In the genomic region with DNA sequence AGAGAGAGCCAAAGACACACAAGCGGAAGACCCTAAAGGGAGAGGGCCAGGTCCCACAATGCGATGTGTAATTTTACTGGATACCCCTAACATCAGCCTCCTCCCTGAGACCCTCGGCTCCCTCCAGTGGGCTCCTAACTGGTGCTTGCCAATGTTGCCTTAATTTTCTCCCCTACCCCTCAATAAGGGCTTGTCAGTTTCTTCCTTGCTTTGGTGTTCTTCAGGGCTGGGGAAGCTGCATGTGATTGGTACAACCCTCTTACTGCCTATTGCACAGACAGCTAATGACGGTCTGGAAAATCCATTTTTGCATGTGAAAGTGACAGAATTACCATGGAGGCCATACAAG, we compare ENCODE assay signal across 8 mouse cellular contexts. TPM values are rescaled to one million over a fixed set of nuclear protein-coding genes. Genes with fewer than 3 reads are reported as not detected.
A peak's percentile ranks its signal among the peaks of the same experiment; 100 is the strongest.
DNase-seq lines count a peak whose midpoint lies in the region; ATAC-seq and TF ChIP-seq lines count a peak whose summit lies in the region.

No protein-coding gene starts in this region.

- TF ChIP-seq POLR2A in limb, embryonic 14.5 days (IDR thresholded peaks at IDR 0.05; ENCODE audit: borderline replicate concordance, extremely low read depth, insufficient read depth, insufficient read length) = no peak

- 39% methylated on average over 4 of the region's 4 CpGs for WGBS in forebrain, embryonic 13.5 days
- 17% methylated on average over 4 of the region's 4 CpGs for WGBS in limb, embryonic 14.5 days
- 31% methylated on average over 4 of the region's 4 CpGs for WGBS in stomach, embryonic 14.5 days

- 0 out of 2 replicates have a peak overlapping the region, but pooled peaks have one; percentile 15 for H3K27ac ChIP-seq in forebrain, embryonic 13.5 days
- peak overlapping the region; percentile 62 for H3K27ac ChIP-seq in limb, embryonic 14.5 days (replicated peaks; ENCODE audit: low read depth, low read length)
- peak overlapping the region; percentile 3; the same call in 1 of the 2 replicates for H3K27ac ChIP-seq in stomach, embryonic 14.5 days (ENCODE audit: low read length)

- DNase-seq in limb, embryonic 14.5 days (ENCODE audit: low spot score) = no peak
- no peak for DNase-seq in thymus, adult 18-20 months
- DNase-seq in left cerebral cortex, postnatal 4 days = no peak

- H3K9ac ChIP-seq in forebrain, embryonic 13.5 days = peak overlapping the region; percentile 51
- H3K9ac ChIP-seq in limb, embryonic 14.5 days (ENCODE audit: low read depth, low read length, severe bottlenecking) = 0 out of 2 replicates have a peak overlapping the region, but pooled peaks have one; percentile 34
- no peak overlapping the region for H3K9ac ChIP-seq in stomach, embryonic 14.5 days (replicated peaks; ENCODE audit: low read depth, low read length)

- no peak for ATAC-seq in megakaryocyte, adult 5-6 weeks (ENCODE audit: poor library complexity, severe bottlenecking)
- ATAC-seq in forebrain, embryonic 13.5 days = no peak
- no peak for ATAC-seq in limb, embryonic 14.5 days (ENCODE audit: low FRiP score, low read depth)
- ATAC-seq in stomach, embryonic 14.5 days (ENCODE audit: insufficient number of reproducible peaks, insufficient read depth, low FRiP score, low read depth) = no peak
- no peak for ATAC-seq in megakaryocyte-erythroid progenitor cell, adult 5-6 weeks (replicated peaks; ENCODE audit: low FRiP score, low TSS enrichment, poor library complexity, severe bottlenecking)

- no peaks in the 10 kb centered on the region for H3K27me3 ChIP-seq in megakaryocyte, embryonic 14.5 days (replicated peaks)
- H3K27me3 ChIP-seq in forebrain, embryonic 13.5 days = no peaks in the 10 kb centered on the region
- H3K27me3 ChIP-seq in limb, embryonic 14.5 days (ENCODE audit: control insufficient read depth, insufficient read depth, low read length) = no peaks in the 10 kb centered on the region
- H3K27me3 ChIP-seq in stomach, embryonic 14.5 days (ENCODE audit: control insufficient read depth, insufficient read depth, low read length) = no peaks in the 10 kb centered on the region

- no peaks in the 10 kb centered on the region for H3K9me3 ChIP-seq in megakaryocyte, embryonic 14.5 days
- no peaks in the 10 kb centered on the region for H3K9me3 ChIP-seq in forebrain, embryonic 13.5 days (replicated peaks)
- no peaks in the 10 kb centered on the region for H3K9me3 ChIP-seq in limb, embryonic 14.5 days (ENCODE audit: control insufficient read depth, low read length)
- H3K9me3 ChIP-seq in stomach, embryonic 14.5 days (ENCODE audit: control insufficient read depth, low read depth, low read length) = no peaks in the 10 kb centered on the region

- peak overlapping the region; percentile 96 for H3K4me3 ChIP-seq in megakaryocyte, embryonic 14.5 days (replicated peaks)
- H3K4me3 ChIP-seq in forebrain, embryonic 13.5 days = peak overlapping the region; percentile 24
- peak overlapping the region; percentile 76 for H3K4me3 ChIP-seq in limb, embryonic 14.5 days (replicated peaks; ENCODE audit: low read length)
- no peak overlapping the region for H3K4me3 ChIP-seq in stomach, embryonic 14.5 days (ENCODE audit: low read depth, low read length)

- peak overlapping the region; percentile 96 for H3K4me2 ChIP-seq in forebrain, embryonic 13.5 days
- H3K4me2 ChIP-seq in limb, embryonic 14.5 days (replicated peaks; ENCODE audit: low read depth, low read length, severe bottlenecking) = peak overlapping the region; percentile 90
- H3K4me2 ChIP-seq in stomach, embryonic 14.5 days (replicated peaks; ENCODE audit: low read depth, low read length) = peak overlapping the region; percentile 93

- peaks cover 84% of the 10 kb centered on the region for H3K4me1 ChIP-seq in megakaryocyte, embryonic 14.5 days
- peaks cover 66% of the 10 kb centered on the region for H3K4me1 ChIP-seq in forebrain, embryonic 13.5 days
- peaks cover 61% of the 10 kb centered on the region for H3K4me1 ChIP-seq in limb, embryonic 14.5 days (ENCODE audit: control insufficient read depth, insufficient read depth, low read length)
- H3K4me1 ChIP-seq in stomach, embryonic 14.5 days (ENCODE audit: control insufficient read depth, insufficient read depth, low read length) = peaks cover 30% of the 10 kb centered on the region

- intact Hi-C loops in left cerebral cortex, postnatal 4 days (cut with DNase I) = loop anchor here (5.0 kb wide), 1 partner anchor 34 kb away; no protein-coding TSS in a partner anchor

- peaks cover 11% of the 10 kb centered on the region for H3K36me3 ChIP-seq in megakaryocyte, embryonic 14.5 days (replicated peaks; ENCODE audit: low read length)
- H3K36me3 ChIP-seq in forebrain, embryonic 13.5 days (ENCODE audit: poor library complexity, severe bottlenecking) = no peaks in the 10 kb centered on the region
- no peaks in the 10 kb centered on the region for H3K36me3 ChIP-seq in limb, embryonic 14.5 days (ENCODE audit: control insufficient read depth, insufficient read depth, low read length)
- H3K36me3 ChIP-seq in stomach, embryonic 14.5 days (ENCODE audit: control insufficient read depth, insufficient read depth, low read length) = no peaks in the 10 kb centered on the region; the same call in 1 of the 2 replicates

RNA-seq across cellular contexts. Expression of gene Lrrc75a, which starts 1.9 kb away (rescaled TPM):
- 4.6 and 8.6 TPM in 2 replicates for polyA plus RNA-seq in megakaryocyte, embryonic 14.5 days (2012; ENCODE audit: insufficient read depth, low replicate concordance)
- total RNA-seq in megakaryocyte, adult 5-6 weeks (2015) = 5.7 TPM in 2 replicates
- total RNA-seq in megakaryocyte, adult 5-6 weeks (2017) = 3.6 and 5.7 TPM in 2 replicates
- polyA plus RNA-seq in forebrain, embryonic 13.5 days (2015; fragmentation: Nextera tagmentation; extraction: Ambion mirVana) = 8.0 and 9.4 TPM in 2 replicates
- 19.2 and 25.6 TPM in 2 replicates for polyA plus RNA-seq in limb, embryonic 14.5 days (2012; rRNA removed)
- 13.7 and 20.5 TPM in 2 replicates for polyA plus RNA-seq in limb, embryonic 14.5 days (2014; fragmentation: Nextera tagmentation; extraction: Ambion mirVana)
- polyA plus RNA-seq in stomach, embryonic 14.5 days (2014; fragmentation: Nextera tagmentation; extraction: Ambion mirVana) = 9.0 and 10.1 TPM in 2 replicates
- total RNA-seq in left cerebral cortex, postnatal 4 days (2021) = 10 to 100 TPM; 14.4 to 16.7 TPM
- 2.1 and 3.1 TPM in 2 replicates for total RNA-seq in megakaryocyte-erythroid progenitor cell, adult 5-6 weeks (2014; fragmentation: Nextera tagmentation)
- total RNA-seq in megakaryocyte-erythroid progenitor cell, adult 5-6 weeks (2017) = 0.99 and 1.8 TPM in 2 replicates

RNA-seq across cellular contexts. Expression of gene Mmgt2, which starts 2.0 kb away (rescaled TPM):
- 19.9 and 26.5 TPM in 2 replicates for polyA plus RNA-seq in megakaryocyte, embryonic 14.5 days (2012; ENCODE audit: insufficient read depth, low replicate concordance)
- total RNA-seq in megakaryocyte, adult 5-6 weeks (2015) = 19.0 and 19.3 TPM in 2 replicates
- total RNA-seq in megakaryocyte, adult 5-6 weeks (2017) = 7.2 and 10.9 TPM in 2 replicates
- polyA plus RNA-seq in forebrain, embryonic 13.5 days (2015; fragmentation: Nextera tagmentation; extraction: Ambion mirVana) = 31.3 and 33.2 TPM in 2 replicates
- polyA plus RNA-seq in limb, embryonic 14.5 days (2012; rRNA removed) = 69.7 and 87.4 TPM in 2 replicates
- polyA plus RNA-seq in limb, embryonic 14.5 days (2014; fragmentation: Nextera tagmentation; extraction: Ambion mirVana) = 56.9 and 66.1 TPM in 2 replicates
- polyA plus RNA-seq in stomach, embryonic 14.5 days (2014; fragmentation: Nextera tagmentation; extraction: Ambion mirVana) = 49.6 and 50.5 TPM in 2 replicates
- total RNA-seq in left cerebral cortex, postnatal 4 days (2021) = 10 to 100 TPM; 18.1 to 19.6 TPM
- total RNA-seq in megakaryocyte-erythroid progenitor cell, adult 5-6 weeks (2014; fragmentation: Nextera tagmentation) = 16.4 and 29.7 TPM in 2 replicates
- 9.1 and 14.8 TPM in 2 replicates for total RNA-seq in megakaryocyte-erythroid progenitor cell, adult 5-6 weeks (2017)

Comparison
In these comparisons a context has a peak if more than half of its experiments do, and no peak if none do; other contexts are left out.
1. H3K27ac ChIP-seq: peak in every context shown above with its lines; median percentile 62 in limb, embryonic 14.5 days; 15 in forebrain, embryonic 13.5 days; 3 in stomach, embryonic 14.5 days.